Mouse (Mus musculus) megakaryocyte, embryonic 14.5 days (primary cell): Measurements from ENCODE around the gene S100a2. TPM values are rescaled to one million over a fixed set of nuclear protein-coding genes. Genes with fewer than 3 reads are reported as not detected.

ENCODE experiments used
- H3K27me3 ChIP-seq: replicated peaks from 2 replicates; pipeline ENCODE3; 2012; ENCODE audit warnings: inconsistent platforms
- H3K36me3 ChIP-seq: replicated peaks from 2 replicates; pipeline ENCODE3; 2012; ENCODE audit warnings: low read length, inconsistent platforms, mixed read lengths
- H3K4me1 ChIP-seq: 2 replicates; pipeline ENCODE4 v1.6.1; 2012; ENCODE audit warnings: inconsistent platforms
- H3K4me3 ChIP-seq: replicated peaks from 2 replicates; pipeline ENCODE3; 2012; ENCODE audit warnings: moderate library complexity, mild to moderate bottlenecking, inconsistent platforms
- H3K9me3 ChIP-seq: 2 replicates; pipeline ENCODE4 v1.6.1; 2012; ENCODE audit warnings: inconsistent platforms
- FLI1 ChIP-seq: IDR thresholded peaks from 2 replicates; pipeline ENCODE4 v1.6.1; 2012; ENCODE audit warnings: low read length, inconsistent platforms, mixed read lengths
- GATA1 ChIP-seq: IDR thresholded peaks from 3 replicates; pipeline ENCODE4 v1.6.1; 2012; ENCODE audit warnings: mixed read lengths, low read length, inconsistent platforms, borderline replicate concordance
- polyA plus RNA-seq: library from polyadenylated mRNA; stranded (reverse); fragments of >175 nt; gene quantifications from 2 replicates; pipeline ENCODE4 v1.2.3, GENCODE M21; 2012; ENCODE audit warnings: low replicate concordance; ENCODE audit not compliant: insufficient read depth

Gene S100a2
- polyA plus RNA-seq, 1 experiment = not detected

GRCm38 (mm10) chr3:90579433-90579832 lies 10.6 kb upstream of the S100a2 start:
- H3K4me1 ChIP-seq = no peaks in the 10 kb centered on the region
- TF ChIP-seq FLI1 = no peak
- H3K36me3 ChIP-seq = no peaks in the 10 kb centered on the region
- H3K27me3 ChIP-seq = peaks cover 25% of the 10 kb centered on the region
- H3K9me3 ChIP-seq = 0 out of 2 replicates have a peak, but pooled peaks cover 8% of the 10 kb centered on the region
- H3K4me3 ChIP-seq = no peak overlapping the region

- TF ChIP-seq FLI1 (no peak), GATA1 (no peak)
- peaks cover 7% of the 10 kb centered on the region; the same call in 1 of the 2 replicates for H3K4me1 ChIP-seq
- H3K4me3 ChIP-seq = no peak overlapping the region
- H3K36me3 ChIP-seq = no peaks in the 10 kb centered on the region
- H3K27me3 ChIP-seq = peaks cover 26% of the 10 kb centered on the region
- H3K9me3 ChIP-seq = 0 out of 2 replicates have a peak, but pooled peaks cover 8% of the 10 kb centered on the region
Measured at GRCm38 (mm10) chr3:90581141-90581540, 8.9 kb upstream of the S100a2 start.

GRCm38 (mm10) chr3:90582156-90582555 lies 7.9 kb upstream of the S100a2 start:
- Histone ChIP-seq H3K36me3 (no peaks in the 10 kb centered on the region), H3K27me3 (peaks cover 33% of the 10 kb centered on the region), H3K9me3 (0 out of 2 replicates have a peak, but pooled peaks cover 8% of the 10 kb centered on the region), H3K4me1 (peaks cover 17% of the 10 kb centered on the region), H3K4me3 (no peak overlapping the region)
- TF ChIP-seq GATA1 = no peak
- TF ChIP-seq FLI1 = no peak

- Histone ChIP-seq H3K4me1 (peaks cover 21% of the 10 kb centered on the region), H3K4me3 (no peak overlapping the region), H3K27me3 (peaks cover 35% of the 10 kb centered on the region), H3K36me3 (no peaks in the 10 kb centered on the region), H3K9me3 (0 out of 2 replicates have a peak, but pooled peaks cover 8% of the 10 kb centered on the region)
- TF ChIP-seq FLI1 (no peak), GATA1 (no peak)
Measured at GRCm38 (mm10) chr3:90582556-90582955, 7.5 kb upstream of the S100a2 start.

- peaks cover 38% of the 10 kb centered on the region for H3K27me3 ChIP-seq
- peaks cover 29% of the 10 kb centered on the region for H3K4me1 ChIP-seq
- TF ChIP-seq GATA1 (no peak), FLI1 (no peak)
- H3K9me3 ChIP-seq = 0 out of 2 replicates have a peak, but pooled peaks cover 8% of the 10 kb centered on the region
- H3K4me3 ChIP-seq = no peak overlapping the region
- no peaks in the 10 kb centered on the region for H3K36me3 ChIP-seq
Measured at GRCm38 (mm10) chr3:90583893-90584292, 6.2 kb upstream of the S100a2 start.

GRCm38 (mm10) chr3:90585595-90585994 lies 4.5 kb upstream of the S100a2 start:
- peaks cover 44% of the 10 kb centered on the region for H3K4me1 ChIP-seq
- H3K27me3 ChIP-seq = peaks cover 39% of the 10 kb centered on the region
- H3K36me3 ChIP-seq = no peaks in the 10 kb centered on the region
- TF ChIP-seq GATA1 = no peak
- TF ChIP-seq FLI1 = no peak
- no peak overlapping the region for H3K4me3 ChIP-seq
- 0 out of 2 replicates have a peak, but pooled peaks cover 8% of the 10 kb centered on the region for H3K9me3 ChIP-seq

- Histone ChIP-seq H3K9me3 (0 out of 2 replicates have a peak, but pooled peaks cover 8% of the 10 kb centered on the region), H3K4me1 (peaks cover 44% of the 10 kb centered on the region), H3K4me3 (no peak overlapping the region), H3K36me3 (no peaks in the 10 kb centered on the region), H3K27me3 (peaks cover 39% of the 10 kb centered on the region)
- TF ChIP-seq FLI1 = no peak
- TF ChIP-seq GATA1 = no peak
Measured at GRCm38 (mm10) chr3:90586016-90586643, 3.9 kb upstream of the S100a2 start.

GRCm38 (mm10) chr3:90586906-90587305 lies 3.1 kb upstream of the S100a2 start:
- Histone ChIP-seq H3K4me1 (peaks cover 44% of the 10 kb centered on the region), H3K9me3 (0 out of 2 replicates have a peak, but pooled peaks cover 5% of the 10 kb centered on the region), H3K27me3 (peaks cover 35% of the 10 kb centered on the region), H3K4me3 (peak overlapping the region; percentile 40), H3K36me3 (no peaks in the 10 kb centered on the region)
- TF ChIP-seq FLI1 = no peak
- no peak for TF ChIP-seq GATA1

- peak overlapping the region; percentile 40 for H3K4me3 ChIP-seq
- H3K36me3 ChIP-seq = no peaks in the 10 kb centered on the region
- H3K27me3 ChIP-seq = peaks cover 33% of the 10 kb centered on the region
- 0 out of 2 replicates have a peak, but pooled peaks cover under 1% of the 10 kb centered on the region for H3K9me3 ChIP-seq
- TF ChIP-seq GATA1 = no peak
- peaks cover 44% of the 10 kb centered on the region for H3K4me1 ChIP-seq
Measured at GRCm38 (mm10) chr3:90587361-90588101, 2.5 kb upstream of the S100a2 start.

GRCm38 (mm10) chr3:90589390-90589789 lies 657 bp upstream of the S100a2 start:
- Histone ChIP-seq H3K4me1 (peaks cover 46% of the 10 kb centered on the region), H3K36me3 (no peaks in the 10 kb centered on the region), H3K4me3 (peak overlapping the region; percentile 60), H3K27me3 (peaks cover 36% of the 10 kb centered on the region), H3K9me3 (no peaks in the 10 kb centered on the region)
- TF ChIP-seq FLI1 (no peak), GATA1 (no peak)
